ENCODE assay signal across 9 mouse cellular contexts in the genomic region with DNA sequence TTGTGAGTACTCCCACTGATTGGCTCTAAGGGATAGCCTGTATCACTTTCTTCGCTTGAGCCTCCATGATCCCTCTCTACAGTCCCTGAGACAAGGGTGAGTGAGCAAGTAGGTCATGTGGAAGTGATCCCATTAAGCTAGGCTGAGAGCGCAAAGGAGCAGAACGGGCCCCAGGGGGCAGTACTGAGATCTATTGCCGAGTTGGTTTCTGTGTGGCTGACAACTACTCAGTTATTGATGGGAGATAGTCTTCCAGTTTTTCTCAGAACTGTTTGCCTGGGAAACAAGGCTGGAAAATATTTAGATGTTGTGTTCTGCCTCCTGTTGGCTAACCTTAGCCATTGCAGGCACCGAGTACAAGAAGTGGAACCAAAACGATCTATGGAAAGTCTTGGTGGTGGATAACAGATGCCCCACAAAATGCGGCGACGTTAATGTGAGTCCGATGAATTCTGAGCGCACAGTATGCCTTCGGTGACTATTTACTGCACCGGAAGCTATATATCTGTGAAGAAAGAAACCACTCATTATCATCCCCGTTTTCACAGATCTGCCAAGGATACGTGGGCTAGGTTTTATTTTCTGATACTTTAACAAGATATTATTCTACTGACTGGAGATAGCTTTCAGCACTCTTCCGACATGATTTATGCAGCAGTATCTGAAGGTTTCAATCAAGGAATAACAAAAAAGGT. TPM values are rescaled to one million over a fixed set of nuclear protein-coding genes. Genes with fewer than 3 reads are reported as not detected.
A peak's percentile ranks its signal among the peaks of the same experiment; 100 is the strongest.
DNase-seq lines count a peak whose midpoint lies in the region; ATAC-seq and TF ChIP-seq lines count a peak whose summit lies in the region.
"Had no signal": no experiment of that assay in that cellular context is flagged by ENCODE, and none has a peak within 500 bp of the region (broad histone marks: within the 10 kb centered on the region; RNA-seq: fewer than 3 reads in every experiment).

No protein-coding gene starts in this region.

- no peak overlapping the region for H3K4me2 ChIP-seq in midbrain, embryonic 16.5 days (ENCODE audit: low read length)
- peak overlapping the region; percentile 7; the same call in 1 of the 2 replicates for H3K4me2 ChIP-seq in embryonic facial prominence, embryonic 12.5 days (replicated peaks)

- no peaks in the 10 kb centered on the region for H3K4me1 ChIP-seq in midbrain, embryonic 10.5 days
- no peaks in the 10 kb centered on the region for H3K4me1 ChIP-seq in midbrain, embryonic 16.5 days (ENCODE audit: control insufficient read depth, insufficient read depth, low read length)
- H3K4me1 ChIP-seq in embryonic facial prominence, embryonic 12.5 days = peaks cover 4% of the 10 kb centered on the region; the same call in 1 of the 2 replicates
- no peaks in the 10 kb centered on the region for H3K4me1 ChIP-seq in kidney, adult 2 months (ENCODE audit: control insufficient read depth, insufficient read depth, low read length)
- no peaks in the 10 kb centered on the region for H3K4me1 ChIP-seq in liver, adult 2 months (ENCODE audit: control insufficient read depth, insufficient read depth, low read length)
- H3K4me1 ChIP-seq: limb, embryonic 13.5 days had no signal

- no peak overlapping the region for H3K4me3 ChIP-seq in midbrain, embryonic 10.5 days
- H3K4me3 ChIP-seq in midbrain, embryonic 16.5 days (ENCODE audit: low read depth, low read length) = no peak overlapping the region
- no peak overlapping the region for H3K4me3 ChIP-seq in embryonic facial prominence, embryonic 12.5 days
- no peak overlapping the region for H3K4me3 ChIP-seq in kidney, adult 2 months (ENCODE audit: insufficient read depth, low read depth, low read length)
- no peak overlapping the region for H3K4me3 ChIP-seq in liver, adult 2 months (ENCODE audit: insufficient read depth, low read depth, low read length)
- H3K4me3 ChIP-seq: limb, embryonic 13.5 days had no signal

- 76% methylated on average over 16 of the region's 16 CpGs for WGBS in midbrain, embryonic 10.5 days
- 74% methylated on average over 16 of the region's 16 CpGs for WGBS in midbrain, embryonic 16.5 days
- WGBS in embryonic facial prominence, embryonic 12.5 days = 76% methylated on average over 16 of the region's 16 CpGs
- 76% methylated on average over 16 of the region's 16 CpGs for WGBS in kidney, adult 2 months
- 81% methylated on average over 16 of the region's 16 CpGs for WGBS in liver, adult 2 months

- no peaks in the 10 kb centered on the region for H3K36me3 ChIP-seq in midbrain, embryonic 10.5 days
- H3K36me3 ChIP-seq in midbrain, embryonic 16.5 days (ENCODE audit: control insufficient read depth, insufficient read depth, low read length) = no peaks in the 10 kb centered on the region
- no peaks in the 10 kb centered on the region for H3K36me3 ChIP-seq in embryonic facial prominence, embryonic 12.5 days
- no peaks in the 10 kb centered on the region for H3K36me3 ChIP-seq in kidney, adult 2 months (ENCODE audit: control insufficient read depth, insufficient read depth, low read length)
- no peaks in the 10 kb centered on the region for H3K36me3 ChIP-seq in liver, adult 2 months (ENCODE audit: control insufficient read depth, insufficient read depth, low read length)
- H3K36me3 ChIP-seq: limb, embryonic 13.5 days had no signal

- H3K27ac ChIP-seq in midbrain, embryonic 10.5 days (replicated peaks) = no peak overlapping the region
- no peak overlapping the region for H3K27ac ChIP-seq in midbrain, embryonic 16.5 days (ENCODE audit: low read length)
- no peak overlapping the region for H3K27ac ChIP-seq in embryonic facial prominence, embryonic 12.5 days
- H3K27ac ChIP-seq in kidney, adult 2 months (ENCODE audit: insufficient read depth, low read depth, low read length) = no peak overlapping the region
- no peak overlapping the region for H3K27ac ChIP-seq in liver, adult 2 months (replicated peaks; ENCODE audit: insufficient read depth, low read depth, low read length)
- H3K27ac ChIP-seq: limb, embryonic 13.5 days had no signal

- DNase-seq in midbrain, embryonic 10.5 days (ENCODE audit: low spot score) = peak; percentile 53
- DNase-seq in adrenal gland, postnatal 36 days = peak; percentile 29 to 53
- peak; percentile 77 for DNase-seq in kidney, adult 2 months
- peak; percentile 27 for DNase-seq in liver, adult 2 months (ENCODE audit: extremely low read depth, low read depth, low spot score)
- DNase-seq in retina, embryonic 14.5 days (ENCODE audit: low spot score) = peak; percentile 98
- no peak for DNase-seq in urinary bladder, postnatal 4 days (ENCODE audit: low spot score in 2 of 2)

- H3K9me3 ChIP-seq in midbrain, embryonic 10.5 days (replicated peaks) = no peaks in the 10 kb centered on the region
- no peaks in the 10 kb centered on the region for H3K9me3 ChIP-seq in midbrain, embryonic 16.5 days (replicated peaks; ENCODE audit: control insufficient read depth, low read length, poor library complexity, severe bottlenecking)
- H3K9me3 ChIP-seq in embryonic facial prominence, embryonic 12.5 days = no peaks in the 10 kb centered on the region
- H3K9me3 ChIP-seq: limb, embryonic 13.5 days had no signal

- H3K27me3 ChIP-seq in midbrain, embryonic 10.5 days (ENCODE audit: low read depth, poor library complexity, severe bottlenecking) = no peaks in the 10 kb centered on the region
- H3K27me3 ChIP-seq in midbrain, embryonic 16.5 days (ENCODE audit: control insufficient read depth, insufficient read depth, low read depth, low read length) = no peaks in the 10 kb centered on the region
- no peaks in the 10 kb centered on the region for H3K27me3 ChIP-seq in embryonic facial prominence, embryonic 12.5 days
- no peaks in the 10 kb centered on the region for H3K27me3 ChIP-seq in kidney, adult 2 months (replicated peaks; ENCODE audit: control insufficient read depth, insufficient read depth, low read length)
- H3K27me3 ChIP-seq in liver, adult 2 months (ENCODE audit: control insufficient read depth, insufficient read depth, low read length) = no peaks in the 10 kb centered on the region; the same call in 1 of the 2 replicates
- H3K27me3 ChIP-seq: limb, embryonic 13.5 days had no signal

- TF ChIP-seq POLR2A in kidney, adult 2 months (IDR thresholded peaks at IDR 0.05; ENCODE audit: low read depth, low read length) = no peak
- no peak for TF ChIP-seq POLR2A in liver, adult 2 months (IDR thresholded peaks at IDR 0.05; ENCODE audit: extremely low read depth, insufficient read depth, low read length)

- TF ChIP-seq CTCF in kidney, adult 2 months (conservative IDR thresholded peaks at IDR 0.05; ENCODE audit: insufficient read depth, insufficient read length, low read depth, low read length) = peak; percentile 52; the same call in 1 of the 2 replicates
- TF ChIP-seq CTCF in liver, adult 2 months (IDR thresholded peaks at IDR 0.05; ENCODE audit: low read depth, low read length) = peak; percentile 51

- no peak for ATAC-seq in midbrain, embryonic 16.5 days
- ATAC-seq in embryonic facial prominence, embryonic 12.5 days (ENCODE audit: insufficient number of reproducible peaks, insufficient read depth, low FRiP score, low TSS enrichment) = no peak

- H3K79me2 ChIP-seq in liver, adult 2 months (ENCODE audit: control insufficient read depth, insufficient read depth, low read length) = no peaks in the 10 kb centered on the region

- no peak overlapping the region for H3K9ac ChIP-seq in midbrain, embryonic 16.5 days (ENCODE audit: low read depth, low read length)
- no peak overlapping the region for H3K9ac ChIP-seq in embryonic facial prominence, embryonic 12.5 days
- no peak overlapping the region for H3K9ac ChIP-seq in liver, adult 2 months (ENCODE audit: low read depth, low read length)
- H3K9ac ChIP-seq: limb, embryonic 13.5 days had no signal

RNA-seq across cellular contexts. Expression of a gene that starts 24.8 kb away (rescaled TPM):
- 141 and 143 TPM in 2 replicates for polyA plus RNA-seq in midbrain, embryonic 10.5 days (2016; fragmentation: Nextera tagmentation; extraction: Ambion mirVana)
- polyA plus RNA-seq in midbrain, embryonic 16.5 days (2015; fragmentation: Nextera tagmentation; extraction: Ambion mirVana) = 148 and 154 TPM in 2 replicates
- total RNA-seq in adrenal gland, postnatal 36 days (2021) = 10 to 100 TPM; 44.9 to 50.3 TPM
- polyA plus RNA-seq in embryonic facial prominence, embryonic 12.5 days (2016; fragmentation: Nextera tagmentation; extraction: Ambion mirVana) = 97.1 and 104 TPM in 2 replicates
- polyA plus RNA-seq in kidney, adult 2 months (2012; rRNA removed) = 7.8 and 13.2 TPM in 2 replicates
- total RNA-seq in liver, adult 2 months (2014; rRNA removed) = 33.8 and 41.9 TPM in 2 replicates
- polyA plus RNA-seq in liver, adult 2 months (2012; rRNA removed) = 6.5 and 7.0 TPM in 2 replicates

Comparison
In these comparisons a context has a peak if more than half of its experiments do, and no peak if none do; other contexts are left out.
1. DNase-seq: peak in midbrain, embryonic 10.5 days (single experiment), adrenal gland, postnatal 36 days (2 of 2), kidney, adult 2 months (single experiment), liver, adult 2 months (single experiment) and retina, embryonic 14.5 days (single experiment); none in urinary bladder, postnatal 4 days (0 of 2).